ENCODE assay signal across 15 mouse cellular contexts in the genomic region with DNA sequence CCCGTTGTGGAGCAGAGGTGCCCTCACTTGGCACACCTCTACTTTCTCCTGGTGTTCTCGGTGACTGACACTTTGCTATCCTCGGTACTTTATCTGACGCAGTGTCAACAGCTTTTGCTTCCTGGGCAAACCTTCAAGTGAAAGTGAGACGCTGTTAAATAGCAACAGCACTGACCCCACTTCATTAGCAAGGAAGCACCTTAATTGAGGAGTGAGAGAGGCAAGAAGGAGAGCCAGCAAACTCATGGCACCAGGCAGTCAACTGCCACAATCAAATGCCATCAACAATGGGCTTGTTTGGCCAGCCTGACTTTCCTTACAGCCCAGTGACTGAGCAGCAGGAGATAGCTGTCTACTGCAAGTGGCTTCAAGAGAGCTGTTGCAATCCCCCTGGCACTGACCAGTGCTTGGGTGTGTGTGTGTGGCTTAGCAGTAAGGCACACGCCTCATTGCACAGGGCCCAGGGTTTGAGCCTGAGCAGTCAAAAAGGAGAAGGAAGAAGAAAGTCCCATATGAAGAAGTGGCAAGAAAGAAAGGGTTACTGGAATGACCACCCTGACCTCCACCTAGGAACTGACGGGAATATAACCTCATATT.
DNase-seq lines count a peak whose midpoint lies in the region; ATAC-seq and TF ChIP-seq lines count a peak whose summit lies in the region.
"Had no signal": no experiment of that assay in that cellular context is flagged by ENCODE, and none has a peak within 500 bp of the region (broad histone marks: within the 10 kb centered on the region; RNA-seq: fewer than 3 reads in every experiment).

No protein-coding gene starts in this region.

- no peak for ATAC-seq in midbrain, embryonic 11.5 days (ENCODE audit: low FRiP score)
- ATAC-seq in midbrain, embryonic 14.5 days (ENCODE audit: low FRiP score, low TSS enrichment), result no peak
- no peak for ATAC-seq in midbrain, embryonic 16.5 days
- ATAC-seq: forebrain, embryonic 15.5 days; liver, embryonic 12.5 days; Patski had no signal

- no peaks in the 10 kb centered on the region for H3K27me3 ChIP-seq in midbrain, embryonic 11.5 days (ENCODE audit: control insufficient read depth, insufficient read depth, low read length)
- no peaks in the 10 kb centered on the region for H3K27me3 ChIP-seq in midbrain, embryonic 14.5 days (ENCODE audit: control insufficient read depth, insufficient read depth, low read length)
- H3K27me3 ChIP-seq in midbrain, embryonic 16.5 days (ENCODE audit: control insufficient read depth, insufficient read depth, low read depth, low read length), result no peaks in the 10 kb centered on the region
- H3K27me3 ChIP-seq: forebrain, embryonic 15.5 days; liver, embryonic 12.5 days had no signal

- no peak for TF ChIP-seq POLR2A in lung, adult 2 months (IDR thresholded peaks at IDR 0.05; ENCODE audit: borderline replicate concordance, extremely low read depth, low read depth, low read length)

- H3K27ac ChIP-seq in gastrocnemius, adult 2 months, result peak overlapping the region; percentile 65
- no peak overlapping the region for H3K27ac ChIP-seq in midbrain, embryonic 11.5 days (ENCODE audit: low read depth, low read length)
- no peak overlapping the region for H3K27ac ChIP-seq in midbrain, embryonic 14.5 days (replicated peaks; ENCODE audit: low read depth, low read length)
- no peak overlapping the region for H3K27ac ChIP-seq in midbrain, embryonic 16.5 days (ENCODE audit: low read length)
- H3K27ac ChIP-seq: forebrain, embryonic 15.5 days; liver, embryonic 12.5 days had no signal

- WGBS in midbrain, embryonic 11.5 days, result 86% methylated on average over 7 of the region's 7 CpGs
- 85% methylated on average over 7 of the region's 7 CpGs for WGBS in midbrain, embryonic 14.5 days
- 40% methylated on average over 7 of the region's 7 CpGs for WGBS in lung, adult 2 months
- 85% methylated on average over 7 of the region's 7 CpGs for WGBS in midbrain, embryonic 16.5 days

- no peaks in the 10 kb centered on the region for H3K9me3 ChIP-seq in midbrain, embryonic 11.5 days (ENCODE audit: control insufficient read depth, low read length)
- H3K9me3 ChIP-seq in midbrain, embryonic 14.5 days (ENCODE audit: control insufficient read depth, low read length), result no peaks in the 10 kb centered on the region
- no peaks in the 10 kb centered on the region for H3K9me3 ChIP-seq in midbrain, embryonic 16.5 days (replicated peaks; ENCODE audit: control insufficient read depth, low read length, poor library complexity, severe bottlenecking)
- H3K9me3 ChIP-seq: forebrain, embryonic 15.5 days; liver, embryonic 12.5 days had no signal

- H3K36me3 ChIP-seq in midbrain, embryonic 11.5 days (ENCODE audit: control insufficient read depth, insufficient read depth, low read length), result no peaks in the 10 kb centered on the region
- no peaks in the 10 kb centered on the region for H3K36me3 ChIP-seq in midbrain, embryonic 14.5 days (ENCODE audit: control insufficient read depth, insufficient read depth, low read length)
- H3K36me3 ChIP-seq in midbrain, embryonic 16.5 days (ENCODE audit: control insufficient read depth, insufficient read depth, low read length), result no peaks in the 10 kb centered on the region
- H3K36me3 ChIP-seq: forebrain, embryonic 15.5 days; liver, embryonic 12.5 days had no signal

- TF ChIP-seq CTCF in gastrocnemius, adult 2 months (IDR thresholded peaks at IDR 0.05), result no peak
- TF ChIP-seq CTCF in lung, adult 2 months (IDR thresholded peaks at IDR 0.05; ENCODE audit: insufficient read depth, low read length), result no peak

- intact Hi-C loops in gastrocnemius, adult 2 months (cut with DNase I), result no loop called here
- intact Hi-C loops in gastrocnemius, postnatal 36 days (cut with DNase I), result no loop called here

- no peak overlapping the region for H3K4me2 ChIP-seq in midbrain, embryonic 11.5 days
- H3K4me2 ChIP-seq in midbrain, embryonic 14.5 days (ENCODE audit: low read length), result no peak overlapping the region
- H3K4me2 ChIP-seq in midbrain, embryonic 16.5 days (ENCODE audit: low read length), result no peak overlapping the region
- H3K4me2 ChIP-seq: forebrain, embryonic 15.5 days; liver, embryonic 12.5 days had no signal

- H3K4me1 ChIP-seq in midbrain, embryonic 11.5 days (ENCODE audit: control insufficient read depth, insufficient read depth, low read length), result peaks cover 3% of the 10 kb centered on the region; the same call in 1 of the 2 replicates
- no peaks in the 10 kb centered on the region for H3K4me1 ChIP-seq in midbrain, embryonic 14.5 days (ENCODE audit: control insufficient read depth, insufficient read depth, low read length)
- peaks cover 3% of the 10 kb centered on the region for H3K4me1 ChIP-seq in lung, adult 2 months (ENCODE audit: control insufficient read depth, insufficient read depth, low read length)
- peaks cover 4% of the 10 kb centered on the region; the same call in 1 of the 2 replicates for H3K4me1 ChIP-seq in midbrain, embryonic 16.5 days (ENCODE audit: control insufficient read depth, insufficient read depth, low read length)
- H3K4me1 ChIP-seq: forebrain, embryonic 15.5 days; liver, embryonic 12.5 days had no signal

- H3K9ac ChIP-seq in midbrain, embryonic 11.5 days (ENCODE audit: low read length), result no peak overlapping the region
- H3K9ac ChIP-seq in midbrain, embryonic 14.5 days (replicated peaks; ENCODE audit: low read length), result no peak overlapping the region
- no peak overlapping the region for H3K9ac ChIP-seq in midbrain, embryonic 16.5 days (ENCODE audit: low read depth, low read length)
- H3K9ac ChIP-seq: forebrain, embryonic 15.5 days; liver, embryonic 12.5 days had no signal

- peak; percentile 50 for DNase-seq in gastrocnemius, adult 2 months
- no peak for DNase-seq in gastrocnemius, postnatal 36 days
- peak; percentile 69 for DNase-seq in midbrain, embryonic 11.5 days (ENCODE audit: low spot score, missing footprints)
- no peak for DNase-seq in midbrain, embryonic 14.5 days
- DNase-seq in lung, adult 2 months, result peak; percentile 29
- peak; percentile 50 for DNase-seq in skeletal muscle tissue, adult 2 months (ENCODE audit: low read depth, low spot score)
- no peak for DNase-seq in spleen, postnatal 14 days (ENCODE audit: low spot score in 2 of 2)
- DNase-seq: B cell, adult 2 months; cerebellum, adult 9-11 months; kidney, adult 2 months; kidney, postnatal 4 days had no signal

- 0 out of 2 replicates have a peak overlapping the region, but pooled peaks have one; percentile 7 for H3K4me3 ChIP-seq in gastrocnemius, adult 2 months
- H3K4me3 ChIP-seq in midbrain, embryonic 11.5 days (ENCODE audit: low read depth, low read length), result no peak overlapping the region
- no peak overlapping the region for H3K4me3 ChIP-seq in midbrain, embryonic 14.5 days (replicated peaks; ENCODE audit: low read depth, low read length)
- no peak overlapping the region for H3K4me3 ChIP-seq in lung, adult 2 months (replicated peaks; ENCODE audit: extremely low read depth, low read depth, low read length)
- no peak overlapping the region for H3K4me3 ChIP-seq in midbrain, embryonic 16.5 days (ENCODE audit: low read depth, low read length)
- H3K4me3 ChIP-seq: forebrain, embryonic 15.5 days; liver, embryonic 12.5 days had no signal

Comparison
In these comparisons a context has a peak if more than half of its experiments do, and no peak if none do; other contexts are left out.
1. DNase-seq: peak in gastrocnemius, adult 2 months (single experiment), midbrain, embryonic 11.5 days (single experiment), lung, adult 2 months (single experiment) and skeletal muscle tissue, adult 2 months (single experiment); none in gastrocnemius, postnatal 36 days (0 of 2), midbrain, embryonic 14.5 days (single experiment) and spleen, postnatal 14 days (0 of 2).